Mouse (Mus musculus) fibroblast of lung, adult 2 months (primary cell): ENCODE data around the gene Tfpt.

ENCODE experiments used
- DNase-seq: peaks from one replicate; pipeline ENCODE4 v3.0.0-alpha.2; 2011; ENCODE audit warnings: low read depth

The Tfpt gene

GRCm38 (mm10) chr7:3629543-3630477 lies at the start of gene Tfpt, which contains the start of gene Prpf31:
Tfpt (minus strand) TSS chr7:3629929.
Prpf31 (plus strand) TSS chr7:3629985.
- DNase-seq: peak; percentile 94

GRCm38 (mm10) chr7:3677342-3677741 lies 47.6 kb upstream of the Tfpt start, which contains the start of gene Tmc4:
Tmc4 (minus strand) TSS chr7:3677553.
- DNase-seq: no peak

- DNase-seq: no peak
These were observed 46.6 kb upstream of the Tfpt start for GRCm38 (mm10) chr7:3676371-3676770.

- DNase-seq: no peak
These were observed 45.5 kb upstream of the Tfpt start for GRCm38 (mm10) chr7:3675228-3675548.

GRCm38 (mm10) chr7:3674507-3675227 lies 44.9 kb upstream of the Tfpt start:
- peak; percentile 9 for DNase-seq

- no peak for DNase-seq
These were observed 37.2 kb upstream of the Tfpt start for GRCm38 (mm10) chr7:3666921-3667391.

- DNase-seq: peak; percentile 99
These were observed 35.7 kb upstream of the Tfpt start, which contains the start of gene Leng1 for GRCm38 (mm10) chr7:3665215-3666114. Leng1 (minus strand) TSS chr7:3665840.

GRCm38 (mm10) chr7:3664524-3665214 lies 34.9 kb upstream of the Tfpt start:
- no peak for DNase-seq

- no peak for DNase-seq
These were observed 28.8 kb upstream of the Tfpt start for GRCm38 (mm10) chr7:3658578-3658977.

- no peak for DNase-seq
These were observed 27.2 kb upstream of the Tfpt start for GRCm38 (mm10) chr7:3656966-3657365.

GRCm38 (mm10) chr7:3646641-3647040 lies 16.9 kb upstream of the Tfpt start:
- DNase-seq: no peak

- DNase-seq: no peak
These were observed 16.5 kb upstream of the Tfpt start for GRCm38 (mm10) chr7:3646188-3646587.

GRCm38 (mm10) chr7:3645488-3646025 lies 15.8 kb upstream of the Tfpt start:
- no peak for DNase-seq

GRCm38 (mm10) chr7:3644672-3645487 lies 15.2 kb upstream of the Tfpt start, which contains the start of gene Cnot3:
Cnot3 (plus strand) TSS chr7:3645268.
- peak; percentile 100 for DNase-seq

- no peak for DNase-seq
These were observed 14.6 kb upstream of the Tfpt start for GRCm38 (mm10) chr7:3644348-3644671.

- no peak for DNase-seq
These were observed 14.1 kb upstream of the Tfpt start for GRCm38 (mm10) chr7:3643843-3644242.

- DNase-seq: no peak
These were observed 13.7 kb upstream of the Tfpt start for GRCm38 (mm10) chr7:3643412-3643811.

GRCm38 (mm10) chr7:3630478-3630815 lies 718 bp upstream of the Tfpt start:
- DNase-seq: no peak

- no peak for DNase-seq
These were observed 699 bp downstream of the Tfpt start for GRCm38 (mm10) chr7:3629030-3629429.
